Mouse (Mus musculus) G1E (cell line): ENCODE measurements around the gene 1700102P08Rik.

Source experiments
- CTCF ChIP-seq: IDR thresholded peaks from 2 replicates; pipeline ENCODE4 v1.5.1; 2012; ENCODE audit warnings: low read depth, low read length, inconsistent platforms, mixed read lengths
- GATA1 ChIP-seq: IDR thresholded peaks from 2 replicates; pipeline ENCODE4 v1.6.1; 2012; ENCODE audit warnings: borderline replicate concordance, low read length, inconsistent platforms, mixed read lengths

GRCm38 (mm10) chr9:108404451-108404850 is 11.8 kb downstream of the 1700102P08Rik start:
- no peak for TF ChIP-seq CTCF
- TF ChIP-seq GATA1, result no peak
